In the genomic region with DNA sequence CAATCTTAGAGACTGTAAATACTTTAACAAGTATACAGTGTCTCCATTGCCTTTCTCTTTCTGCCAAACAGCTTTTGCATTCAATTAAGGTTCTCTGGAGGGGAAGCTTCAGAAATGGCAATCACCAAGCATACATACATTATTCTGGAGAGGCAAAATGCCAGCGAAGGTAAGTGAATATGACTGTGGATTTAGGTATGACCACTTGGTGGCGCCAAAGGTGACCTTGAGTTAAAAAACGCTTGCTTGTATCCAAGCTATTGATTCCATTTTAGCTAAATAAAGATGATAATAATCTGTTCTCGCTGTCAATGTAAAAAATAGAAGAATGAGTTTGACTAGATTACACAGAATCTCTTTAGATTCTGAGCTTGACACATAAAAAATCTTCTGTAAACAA, we compare ENCODE assay signal across 8 mouse cellular contexts.
DNase-seq lines count a peak whose midpoint lies in the region; ATAC-seq lines count a peak whose summit lies in the region.

No protein-coding gene starts in this region.

- H3K9me3 ChIP-seq in forebrain, embryonic 16.5 days (ENCODE audit: control insufficient read depth, low read length), result 0 out of 2 replicates have a peak, but pooled peaks cover 2% of the 10 kb centered on the region

- peaks cover 4% of the 10 kb centered on the region for H3K4me1 ChIP-seq in forebrain, embryonic 16.5 days (replicated peaks; ENCODE audit: control insufficient read depth, insufficient read depth, low read length)

- H3K4me2 ChIP-seq in forebrain, embryonic 16.5 days (ENCODE audit: low read length), result no peak overlapping the region

- H3K9ac ChIP-seq in forebrain, embryonic 16.5 days (replicated peaks; ENCODE audit: low read depth, low read length), result no peak overlapping the region

- H3K4me3 ChIP-seq in forebrain, embryonic 16.5 days (replicated peaks; ENCODE audit: low read length), result no peak overlapping the region

- H3K27ac ChIP-seq in forebrain, embryonic 16.5 days (ENCODE audit: low read length), result no peak overlapping the region

- peak; percentile 15 to 76 for DNase-seq in frontal cortex, adult 2 months (ENCODE audit: extremely low spot score in 1 of 2, low spot score in 1 of 2)
- DNase-seq in 3T3-L1 (ENCODE audit: low read depth, low spot score), result peak; percentile 84
- peak; percentile 6 for DNase-seq in adrenal gland, postnatal 25 days
- peak; percentile 26 to 51 for DNase-seq in layer of hippocampus, postnatal 14 days (ENCODE audit: low spot score in 2 of 2)
- peak; percentile 22 for DNase-seq in retina, adult 2 months (ENCODE audit: low read depth, low spot score)
- DNase-seq in T-cell, adult 2 months (ENCODE audit: low spot score), result no peak

- 3% methylated on average over 4 of the region's 4 CpGs for WGBS in forebrain, embryonic 16.5 days

- no peak for ATAC-seq in frontal cortex, adult (ENCODE audit: low TSS enrichment)
- peak; percentile 35; the same call in 1 of the 2 replicates for ATAC-seq in forebrain, embryonic 16.5 days

- no peaks in the 10 kb centered on the region for H3K36me3 ChIP-seq in forebrain, embryonic 16.5 days (ENCODE audit: control insufficient read depth, insufficient read depth)

- H3K27me3 ChIP-seq in forebrain, embryonic 16.5 days (replicated peaks; ENCODE audit: control insufficient read depth, insufficient read depth, low read length), result no peaks in the 10 kb centered on the region
